Mouse (Mus musculus) heart, postnatal 0 days (tissue): ENCODE data around the gene Tas2r108. TPM values are rescaled to one million over a fixed set of nuclear protein-coding genes. Genes with fewer than 3 reads are reported as not detected.

ENCODE experiments used
- ATAC-seq: fragments of 200-750 bp; cut with Nextera tagmentation; 2 replicates; pipeline ENCODE4 v1.8.0; 2017; ENCODE audit warnings: low read depth, moderate number of reproducible peaks, moderate library complexity; ENCODE audit not compliant: insufficient read depth
- DNase-seq: peaks from one replicate; pipeline ENCODE4 v3.0.0-alpha.2; 2016; ENCODE audit warnings: low spot score
- H3K27ac ChIP-seq: fragments of 300-500 bp; sonication (generic); 2 replicates; pipeline ENCODE4 v1.5.1; 2014; ENCODE audit warnings: low read depth, mild to moderate bottlenecking
- H3K27me3 ChIP-seq: fragments of 300-500 bp; sonication (generic); 2 replicates; pipeline ENCODE4 v1.6.1; 2014; ENCODE audit warnings: low read length, mixed read lengths; ENCODE audit not compliant: control insufficient read depth, insufficient read depth
- H3K36me3 ChIP-seq: fragments of 300-500 bp; sonication (generic); replicated peaks from 2 replicates; pipeline ENCODE4 v1.6.1; 2014; ENCODE audit warnings: low read length, mixed read lengths; ENCODE audit not compliant: control insufficient read depth, insufficient read depth
- H3K4me1 ChIP-seq: fragments of 300-500 bp; sonication (generic); 2 replicates; pipeline ENCODE4 v1.6.1; 2014; ENCODE audit warnings: antibody characterized with exemption; ENCODE audit not compliant: control insufficient read depth, insufficient read depth
- H3K4me2 ChIP-seq: fragments of 300-500 bp; sonication (generic); 2 replicates; pipeline ENCODE4 v1.6.1; 2014; ENCODE audit warnings: low read depth, mild to moderate bottlenecking, low read length, moderate library complexity
- H3K4me3 ChIP-seq: fragments of 300-500 bp; sonication (generic); 2 replicates; pipeline ENCODE4 v1.5.1; 2014; ENCODE audit warnings: low read depth, low read length
- H3K9ac ChIP-seq: fragments of 300-500 bp; sonication (generic); replicated peaks from 2 replicates; pipeline ENCODE4 v1.6.1; 2014; ENCODE audit warnings: low read depth, low read length, mixed read lengths
- H3K9me3 ChIP-seq: fragments of 300-500 bp; sonication (generic); replicated peaks from 2 replicates; pipeline ENCODE4 v1.6.1; 2016; ENCODE audit warnings: low read length; ENCODE audit not compliant: control insufficient read depth
- CTCF ChIP-seq: IDR thresholded peaks from 2 replicates; pipeline ENCODE4 v1.5.1; 2016; ENCODE audit warnings: antibody characterized with exemption, control low read depth, low read depth
- EP300 ChIP-seq: IDR thresholded peaks from 2 replicates; pipeline ENCODE4 v1.6.1; 2016; ENCODE audit warnings: antibody characterized with exemption, low read depth
- WGBS: fragments of 180-500 bp; shearing (Covaris S2); extraction: QIAGEN DNeasy Blood & Tissue Kit; methylation state at CpG from one replicate; pipeline ENCODE4 v1.1.7; 2014; 5-methylcytosine and 5-hydroxymethylcytosine counted together
- polyA plus RNA-seq: library from polyadenylated mRNA; unstranded; fragments of >200 nt; fragmentation: Nextera tagmentation; extraction: Ambion mirVana; gene quantifications from 2 replicates; pipeline ENCODE4 v1.2.1, GENCODE M21; 2015
- total RNA-seq: library from RNA; depleted of rRNA; stranded (reverse); fragments of >200 nt; gene quantifications from 2 replicates; pipeline ENCODE4 v1.2.3, GENCODE M21; 2014; ENCODE audit warnings: low replicate concordance; rRNA removed

Tas2r108 gene
- total and polyA plus RNA-seq, 2 experiments from 2014 or later = not detected

- Histone ChIP-seq H3K4me3 (peak overlapping the region; percentile 88), H3K9ac (peak overlapping the region; percentile 95), H3K9me3 (no peaks in the 10 kb centered on the region), H3K36me3 (peaks cover 28% of the 10 kb centered on the region), H3K4me1 (peaks cover 7% of the 10 kb centered on the region), H3K27ac (peak overlapping the region; percentile 98), H3K27me3 (no peaks in the 10 kb centered on the region), H3K4me2 (peak overlapping the region; percentile 84)
- under 1% methylated on average over 7 of the region's 7 CpGs for WGBS
- no peak for ATAC-seq
- DNase-seq = no peak
- no peak for TF ChIP-seq EP300
- no peak for TF ChIP-seq CTCF
These were observed 21.7 kb upstream of the Tas2r108 start for GRCm38 (mm10) chr6:40471720-40472010.

GRCm38 (mm10) chr6:40476132-40476531 lies 17.2 kb upstream of the Tas2r108 start:
- H3K4me3 ChIP-seq = no peak overlapping the region
- DNase-seq (no peak), ATAC-seq (no peak)
- peaks cover 7% of the 10 kb centered on the region for H3K4me1 ChIP-seq
- no peak overlapping the region for H3K4me2 ChIP-seq
- H3K27me3 ChIP-seq = no peaks in the 10 kb centered on the region
- TF ChIP-seq CTCF = no peak
- no peak for TF ChIP-seq EP300
- H3K36me3 ChIP-seq = peaks cover 52% of the 10 kb centered on the region
- 76% methylated on average over 4 of the region's 4 CpGs for WGBS
- H3K9me3 ChIP-seq = no peaks in the 10 kb centered on the region
- H3K9ac ChIP-seq = no peak overlapping the region
- no peak overlapping the region for H3K27ac ChIP-seq

- Histone ChIP-seq H3K4me2 (no peak overlapping the region), H3K27ac (no peak overlapping the region), H3K27me3 (no peaks in the 10 kb centered on the region), H3K9me3 (no peaks in the 10 kb centered on the region), H3K9ac (no peak overlapping the region), H3K4me3 (no peak overlapping the region), H3K36me3 (peaks cover 71% of the 10 kb centered on the region), H3K4me1 (no peaks in the 10 kb centered on the region)
- no peak for DNase-seq
- TF ChIP-seq EP300 = no peak
- TF ChIP-seq CTCF = no peak
- WGBS = 78% methylated on average over 1 of the region's 1 CpGs
- no peak for ATAC-seq
These were observed 13.6 kb upstream of the Tas2r108 start for GRCm38 (mm10) chr6:40479705-40480104.

- H3K36me3 ChIP-seq = peaks cover 58% of the 10 kb centered on the region
- DNase-seq = no peak
- WGBS = 92% methylated on average over 5 of the region's 5 CpGs
- H3K9me3 ChIP-seq = no peaks in the 10 kb centered on the region
- no peaks in the 10 kb centered on the region for H3K27me3 ChIP-seq
- no peak overlapping the region for H3K4me3 ChIP-seq
- H3K4me2 ChIP-seq = no peak overlapping the region
- no peak for ATAC-seq
- no peak overlapping the region for H3K9ac ChIP-seq
- no peak overlapping the region for H3K27ac ChIP-seq
- no peak for TF ChIP-seq EP300
- TF ChIP-seq CTCF = no peak
- no peaks in the 10 kb centered on the region for H3K4me1 ChIP-seq
These were observed 11.0 kb upstream of the Tas2r108 start for GRCm38 (mm10) chr6:40482318-40482717.

GRCm38 (mm10) chr6:40490933-40491332 lies 2.4 kb upstream of the Tas2r108 start, which contains the start of gene Tas2r137:
Tas2r137 (plus strand) TSS chr6:40491233.
- Histone ChIP-seq H3K27ac (no peak within 1 kb of the TSS), H3K4me2 (no peak within 1 kb of the TSS), H3K9ac (no peak within 1 kb of the TSS), H3K4me1 (no peaks in the 10 kb centered on the region), H3K4me3 (no peak within 1 kb of the TSS), H3K9me3 (no peaks in the 10 kb centered on the region), H3K36me3 (no peaks in the 10 kb centered on the region), H3K27me3 (no peaks in the 10 kb centered on the region)
- DNase-seq (no peak), ATAC-seq (no peak)
- TF ChIP-seq CTCF = no peak

- WGBS = 58% methylated on average over 1 of the region's 1 CpGs
- Histone ChIP-seq H3K27me3 (no peaks in the 10 kb centered on the region), H3K36me3 (no peaks in the 10 kb centered on the region), H3K4me2 (no peak within 1 kb of the TSS), H3K9ac (no peak within 1 kb of the TSS), H3K27ac (no peak within 1 kb of the TSS), H3K9me3 (no peaks in the 10 kb centered on the region), H3K4me1 (no peaks in the 10 kb centered on the region), H3K4me3 (no peak within 1 kb of the TSS)
- DNase-seq (no peak), ATAC-seq (no peak)
- TF ChIP-seq EP300 = no peak
- no peak for TF ChIP-seq CTCF
These were observed 26.1 kb downstream of the Tas2r108 start, which contains the start of gene Prss37 for GRCm38 (mm10) chr6:40519408-40519807. Prss37 (minus strand) TSS chr6:40519508.

Other genes with a start within 250 kb of the Tas2r108 start
- 13.4 and 22.4 TPM in 2 replicates for gene Agk, start 168.4 kb upstream of the Tas2r108 start, total RNA-seq
- gene Agk, start 168.4 kb upstream of the Tas2r108 start, polyA plus RNA-seq = 30.0 and 30.8 TPM in 2 replicates
- 2.3 and 13.7 TPM in 2 replicates for gene E330009J07Rik, start 57.4 kb upstream of the Tas2r108 start, total RNA-seq
- gene E330009J07Rik, start 57.4 kb upstream of the Tas2r108 start, polyA plus RNA-seq = 1.1 and 1.6 TPM in 2 replicates
- gene Wee2, start 54.4 kb upstream of the Tas2r108 start, total RNA-seq = not detected in 2 replicates
- gene Wee2, start 54.4 kb upstream of the Tas2r108 start, polyA plus RNA-seq = not detected in 2 replicates
- gene Ssbp1, start 22.2 kb upstream of the Tas2r108 start, total RNA-seq = 5.5 and 11.4 TPM in 2 replicates
- 111 and 116 TPM in 2 replicates for gene Ssbp1, start 22.2 kb upstream of the Tas2r108 start, polyA plus RNA-seq
- not detected in 2 replicates for gene Tas2r137, start 2.3 kb upstream of the Tas2r108 start, total RNA-seq
- gene Tas2r137, start 2.3 kb upstream of the Tas2r108 start, polyA plus RNA-seq = not detected in 2 replicates
- gene Prss37, start 26.0 kb downstream of the Tas2r108 start, total RNA-seq = not detected in 2 replicates
- not detected in 2 replicates for gene Prss37, start 26.0 kb downstream of the Tas2r108 start, polyA plus RNA-seq
- not detected in 2 replicates for gene Olfr461, start 61.5 kb downstream of the Tas2r108 start, total RNA-seq
- gene Olfr461, start 61.5 kb downstream of the Tas2r108 start, polyA plus RNA-seq = 0.08 TPM in 1 of 2 replicates, not detected in the other
- gene Olfr460, start 76.0 kb downstream of the Tas2r108 start, total RNA-seq = not detected in 2 replicates
- gene Olfr460, start 76.0 kb downstream of the Tas2r108 start, polyA plus RNA-seq = not detected in 2 replicates
- gene Clec5a, start 92.3 kb downstream of the Tas2r108 start, total RNA-seq = 3.3 TPM in 1 of 2 replicates, not detected in the other
- 0.48 and 0.82 TPM in 2 replicates for gene Clec5a, start 92.3 kb downstream of the Tas2r108 start, polyA plus RNA-seq
- gene Tas2r138, start 119.8 kb downstream of the Tas2r108 start, total RNA-seq = not detected in 2 replicates
- not detected in 2 replicates for gene Tas2r138, start 119.8 kb downstream of the Tas2r108 start, polyA plus RNA-seq
- 0.08 TPM in 1 of 2 replicates, not detected in the other for gene Mgam, start 135.3 kb downstream of the Tas2r108 start, total RNA-seq
- 0.01 and 0.03 TPM in 2 replicates for gene Mgam, start 135.3 kb downstream of the Tas2r108 start, polyA plus RNA-seq